Mouse (Mus musculus): ENCODE measurements at regions not wholly inside any gene's neighbourhood (a gene's known extent, or its start where the extent isn't known, plus 50 kb on each side); places are given as distances from the start of the nearest gene placed in this dataset.

GRCm38 (mm10) chr16:87172395-87172794 lies 181.6 kb upstream of the N6amt1 start:
- TF ChIP-seq CTCF (IDR thresholded peaks at IDR 0.05; ENCODE audit: control insufficient read depth, insufficient read depth, insufficient replicate concordance, low read depth, low read length) (no peak), POLR2A (IDR thresholded peaks at IDR 0.05; ENCODE audit: control insufficient read depth, low read depth, low read length) (no peak)
